In the genomic region with DNA sequence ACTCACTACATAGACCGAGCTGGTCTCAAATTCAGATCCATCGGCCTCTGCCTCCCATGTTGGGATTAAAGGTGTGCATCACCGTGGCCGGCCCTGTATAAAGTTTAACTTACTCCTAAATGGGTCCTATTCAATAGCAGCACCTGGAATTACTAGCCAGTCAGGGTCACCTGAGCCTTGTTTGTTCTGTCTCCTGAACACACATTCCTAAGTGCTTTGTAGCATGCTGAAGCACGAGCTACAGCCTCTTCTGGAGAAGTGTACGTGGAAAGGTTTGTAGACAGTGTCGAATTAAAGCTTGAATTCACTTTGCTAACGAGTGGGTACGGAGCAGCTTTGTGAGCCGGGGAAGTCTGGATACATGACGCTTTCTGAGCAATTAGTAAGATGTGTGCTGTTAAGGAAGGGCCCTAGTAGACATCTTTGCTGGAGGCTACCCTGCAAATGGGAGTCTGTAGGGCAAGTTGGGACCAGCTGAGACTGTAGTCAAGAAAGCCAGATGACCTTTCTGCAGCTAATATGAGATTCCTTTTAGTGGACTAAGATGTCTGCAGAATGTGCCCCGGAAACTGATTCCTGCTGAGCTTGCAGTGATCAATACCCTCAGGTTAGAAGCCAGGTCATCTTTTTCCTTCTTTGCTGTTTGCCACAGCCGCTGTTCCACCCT, we compare ENCODE assay signal across 13 mouse cellular contexts. TPM values are rescaled to one million over a fixed set of nuclear protein-coding genes. Genes with fewer than 3 reads are reported as not detected.
A peak's percentile ranks its signal among the peaks of the same experiment; 100 is the strongest.
DNase-seq lines count a peak whose midpoint lies in the region; ATAC-seq lines count a peak whose summit lies in the region.
"Had no signal": no experiment of that assay in that cellular context is flagged by ENCODE, and none has a peak within 500 bp of the region (broad histone marks: within the 10 kb centered on the region; RNA-seq: fewer than 3 reads in every experiment).

No protein-coding gene starts in this region.

- ATAC-seq in midbrain, embryonic 11.5 days (ENCODE audit: low FRiP score), result no peak
- ATAC-seq in midbrain, embryonic 15.5 days (replicated peaks), result no peak
- ATAC-seq in lung, embryonic 15.5 days (ENCODE audit: borderline replicate concordance, extremely low read depth, low FRiP score, low TSS enrichment), result peak; percentile 31; the same call in 1 of the 2 replicates
- no peak for ATAC-seq in megakaryocyte, adult 5-6 weeks (ENCODE audit: poor library complexity, severe bottlenecking)

- intact Hi-C loops in heart, postnatal 10 days (cut with DNase I), result loop anchor here (2.0 kb wide), 1 partner anchor 71 kb away; no protein-coding TSS in a partner anchor

- H3K36me3 ChIP-seq in heart, embryonic 10.5 days, result no peaks in the 10 kb centered on the region
- no peaks in the 10 kb centered on the region for H3K36me3 ChIP-seq in midbrain, embryonic 11.5 days (ENCODE audit: control insufficient read depth, insufficient read depth, low read length)
- no peaks in the 10 kb centered on the region for H3K36me3 ChIP-seq in midbrain, embryonic 15.5 days (replicated peaks)
- H3K36me3 ChIP-seq in lung, embryonic 15.5 days, result no peaks in the 10 kb centered on the region
- H3K36me3 ChIP-seq: heart, embryonic 15.5 days had no signal

- H3K9ac ChIP-seq in midbrain, embryonic 11.5 days (ENCODE audit: low read length), result no peak overlapping the region
- no peak overlapping the region for H3K9ac ChIP-seq in midbrain, embryonic 15.5 days
- no peak overlapping the region for H3K9ac ChIP-seq in lung, embryonic 15.5 days
- H3K9ac ChIP-seq: heart, embryonic 15.5 days had no signal

- no peak overlapping the region for H3K4me2 ChIP-seq in midbrain, embryonic 11.5 days
- no peak overlapping the region for H3K4me2 ChIP-seq in midbrain, embryonic 15.5 days
- no peak overlapping the region for H3K4me2 ChIP-seq in lung, embryonic 15.5 days
- H3K4me2 ChIP-seq: heart, embryonic 15.5 days had no signal

- H3K27ac ChIP-seq in heart, embryonic 10.5 days, result peak overlapping the region; percentile 88; the same call in 1 of the 2 replicates
- H3K27ac ChIP-seq in midbrain, embryonic 11.5 days (ENCODE audit: low read depth, low read length), result no peak overlapping the region
- H3K27ac ChIP-seq in midbrain, embryonic 15.5 days, result no peak overlapping the region
- peak overlapping the region; percentile 63 for H3K27ac ChIP-seq in lung, embryonic 15.5 days
- H3K27ac ChIP-seq: heart, embryonic 15.5 days had no signal

- H3K27me3 ChIP-seq in heart, embryonic 10.5 days (ENCODE audit: insufficient read depth, poor library complexity, severe bottlenecking), result no peaks in the 10 kb centered on the region
- H3K27me3 ChIP-seq in midbrain, embryonic 11.5 days (ENCODE audit: control insufficient read depth, insufficient read depth, low read length), result no peaks in the 10 kb centered on the region
- no peaks in the 10 kb centered on the region for H3K27me3 ChIP-seq in midbrain, embryonic 15.5 days (replicated peaks)
- no peaks in the 10 kb centered on the region for H3K27me3 ChIP-seq in lung, embryonic 15.5 days
- H3K27me3 ChIP-seq: heart, embryonic 15.5 days had no signal

- no peak for DNase-seq in heart, embryonic 10.5 days (ENCODE audit: low spot score)
- no peak for DNase-seq in heart, postnatal 10 days
- DNase-seq in midbrain, embryonic 11.5 days (ENCODE audit: low spot score, missing footprints), result peak; percentile 81
- no peak for DNase-seq in frontal cortex, postnatal 25 days (ENCODE audit: low spot score in 2 of 2)
- DNase-seq in adrenal gland, adult (ENCODE audit: inconsistent age in 2 of 2, low spot score in 1 of 2), result no peak
- DNase-seq: adrenal gland, postnatal 25 days; cerebellum, postnatal 14 days; gastrocnemius, postnatal 36 days; right cerebral cortex, postnatal 4 days had no signal

- no peak overlapping the region for H3K4me3 ChIP-seq in heart, embryonic 10.5 days
- no peak overlapping the region for H3K4me3 ChIP-seq in midbrain, embryonic 11.5 days (ENCODE audit: low read depth, low read length)
- no peak overlapping the region for H3K4me3 ChIP-seq in midbrain, embryonic 15.5 days
- no peak overlapping the region for H3K4me3 ChIP-seq in lung, embryonic 15.5 days
- H3K4me3 ChIP-seq: heart, embryonic 15.5 days had no signal

- 78% methylated on average over 13 of the region's 13 CpGs for WGBS in heart, embryonic 10.5 days
- 85% methylated on average over 13 of the region's 13 CpGs for WGBS in midbrain, embryonic 11.5 days
- WGBS in midbrain, embryonic 15.5 days, result 77% methylated on average over 13 of the region's 13 CpGs
- WGBS in lung, embryonic 15.5 days, result 50% methylated on average over 13 of the region's 13 CpGs

- no peaks in the 10 kb centered on the region for H3K9me3 ChIP-seq in heart, embryonic 10.5 days
- no peaks in the 10 kb centered on the region for H3K9me3 ChIP-seq in midbrain, embryonic 11.5 days (ENCODE audit: control insufficient read depth, low read length)
- no peaks in the 10 kb centered on the region for H3K9me3 ChIP-seq in midbrain, embryonic 15.5 days
- no peaks in the 10 kb centered on the region for H3K9me3 ChIP-seq in lung, embryonic 15.5 days
- H3K9me3 ChIP-seq: heart, embryonic 15.5 days had no signal

- H3K4me1 ChIP-seq in heart, embryonic 10.5 days, result peaks cover 78% of the 10 kb centered on the region
- peaks cover 14% of the 10 kb centered on the region for H3K4me1 ChIP-seq in midbrain, embryonic 11.5 days (ENCODE audit: control insufficient read depth, insufficient read depth, low read length)
- H3K4me1 ChIP-seq in midbrain, embryonic 15.5 days, result peaks cover 36% of the 10 kb centered on the region
- H3K4me1 ChIP-seq in lung, embryonic 15.5 days, result peaks cover 62% of the 10 kb centered on the region

RNA-seq across cellular contexts. Expression of a gene that starts 32.7 kb away (rescaled TPM):
- polyA plus RNA-seq in heart, embryonic 10.5 days (2016; fragmentation: Nextera tagmentation; extraction: Ambion mirVana), result 121 and 128 TPM in 2 replicates
- 10 to 100 TPM; 48.1 to 49.0 TPM for total RNA-seq in heart, postnatal 10 days (2021)
- 158 and 189 TPM in 2 replicates for polyA plus RNA-seq in midbrain, embryonic 11.5 days (2014; fragmentation: Nextera tagmentation; extraction: Ambion mirVana)
- polyA plus RNA-seq in midbrain, embryonic 15.5 days (2015; fragmentation: Nextera tagmentation; extraction: Ambion mirVana), result 125 and 128 TPM in 2 replicates
- polyA plus RNA-seq in lung, embryonic 15.5 days (2015; fragmentation: Nextera tagmentation; extraction: Ambion mirVana), result 132 and 143 TPM in 2 replicates
- 143 and 149 TPM in 2 replicates for total RNA-seq in megakaryocyte, adult 5-6 weeks (2015)
- total RNA-seq in megakaryocyte, adult 5-6 weeks (2017), result 97.9 and 104 TPM in 2 replicates

Comparison
In these comparisons a context has a peak if more than half of its experiments do, and no peak if none do; other contexts are left out.
1. H3K27ac ChIP-seq: peak in heart, embryonic 10.5 days (single experiment) and lung, embryonic 15.5 days (single experiment); none in midbrain, embryonic 11.5 days (single experiment) and midbrain, embryonic 15.5 days (single experiment).